Mouse (Mus musculus) forebrain, embryonic 14.5 days (tissue): Measurements from ENCODE around the gene Coq8a. TPM values are rescaled to one million over a fixed set of nuclear protein-coding genes. Genes with fewer than 3 reads are reported as not detected.

ENCODE experiments used
- ATAC-seq: fragments of 200-750 bp; cut with Nextera tagmentation; 2 replicates; pipeline ENCODE4 v1.8.0; 2017; ENCODE audit warnings: mild to moderate bottlenecking, moderate library complexity
- DNase-seq: peaks from one replicate; pipeline ENCODE4 v3.0.0-alpha.2; 2015; ENCODE audit warnings: low spot score
- H3K27ac ChIP-seq: fragments of 300-500 bp; sonication (generic); 2 replicates; pipeline ENCODE4 v1.5.1; 2014; ENCODE audit warnings: low read depth, mild to moderate bottlenecking, control low read depth, low read length, moderate library complexity
- H3K27me3 ChIP-seq: fragments of 300-500 bp; sonication (generic); replicated peaks from 2 replicates; pipeline ENCODE4 v1.6.1; 2014; ENCODE audit warnings: low read length, control low read depth, mixed read lengths; ENCODE audit not compliant: control insufficient read depth, insufficient read depth
- H3K36me3 ChIP-seq: fragments of 300-500 bp; sonication (generic); 2 replicates; pipeline ENCODE4 v1.6.1; 2014; ENCODE audit warnings: low read length, control low read depth; ENCODE audit not compliant: control insufficient read depth, insufficient read depth
- H3K4me1 ChIP-seq: fragments of 300-500 bp; sonication (generic); 2 replicates; pipeline ENCODE4 v1.6.1; 2014; ENCODE audit warnings: antibody characterized with exemption, low read length, control low read depth; ENCODE audit not compliant: control insufficient read depth, insufficient read depth
- H3K4me2 ChIP-seq: fragments of 300-500 bp; sonication (generic); 2 replicates; pipeline ENCODE4 v1.6.1; 2014; ENCODE audit warnings: mild to moderate bottlenecking, control low read depth, low read length
- H3K4me3 ChIP-seq: fragments of 300-500 bp; sonication (generic); 2 replicates; pipeline ENCODE4 v1.5.1; 2014; ENCODE audit warnings: low read depth, low read length, control low read depth
- H3K9ac ChIP-seq: fragments of 300-500 bp; sonication (generic); 2 replicates; pipeline ENCODE4 v1.6.1; 2014; ENCODE audit warnings: mild to moderate bottlenecking, low read length, control low read depth, moderate library complexity
- H3K9me3 ChIP-seq: fragments of 300-500 bp; sonication (generic); replicated peaks from 2 replicates; pipeline ENCODE4 v1.6.1; 2016; ENCODE audit warnings: low read length, control low read depth, mixed read lengths; ENCODE audit not compliant: control insufficient read depth
- WGBS: fragments of 180-500 bp; shearing (Covaris S2); extraction: QIAGEN DNeasy Blood & Tissue Kit; methylation state at CpG from one replicate; pipeline ENCODE4 v1.1.7; 2014; 5-methylcytosine and 5-hydroxymethylcytosine counted together
- polyA plus RNA-seq: library from polyadenylated mRNA; unstranded; fragments of >200 nt; fragmentation: Nextera tagmentation; extraction: Ambion mirVana; gene quantifications from 2 replicates; pipeline ENCODE4 v1.2.1, GENCODE M21; 2014

Gene Coq8a
- polyA plus RNA-seq, 1 experiment from 2014 or later: 2.0 TPM

GRCm38 (mm10) chr1:180194048-180194447 lies 5.4 kb downstream of the Coq8a start:
- Histone ChIP-seq H3K27ac (no peak overlapping the region), H3K4me1 (peaks cover 6% of the 10 kb centered on the region; the same call in 1 of the 2 replicates), H3K4me3 (no peak overlapping the region), H3K4me2 (no peak overlapping the region), H3K27me3 (0 out of 2 replicates have a peak, but pooled peaks cover 6% of the 10 kb centered on the region), H3K9me3 (no peaks in the 10 kb centered on the region), H3K36me3 (no peaks in the 10 kb centered on the region), H3K9ac (no peak overlapping the region)
- 86% methylated on average over 9 of the region's 9 CpGs for WGBS
- DNase-seq (no peak), ATAC-seq (no peak)

DNA sequence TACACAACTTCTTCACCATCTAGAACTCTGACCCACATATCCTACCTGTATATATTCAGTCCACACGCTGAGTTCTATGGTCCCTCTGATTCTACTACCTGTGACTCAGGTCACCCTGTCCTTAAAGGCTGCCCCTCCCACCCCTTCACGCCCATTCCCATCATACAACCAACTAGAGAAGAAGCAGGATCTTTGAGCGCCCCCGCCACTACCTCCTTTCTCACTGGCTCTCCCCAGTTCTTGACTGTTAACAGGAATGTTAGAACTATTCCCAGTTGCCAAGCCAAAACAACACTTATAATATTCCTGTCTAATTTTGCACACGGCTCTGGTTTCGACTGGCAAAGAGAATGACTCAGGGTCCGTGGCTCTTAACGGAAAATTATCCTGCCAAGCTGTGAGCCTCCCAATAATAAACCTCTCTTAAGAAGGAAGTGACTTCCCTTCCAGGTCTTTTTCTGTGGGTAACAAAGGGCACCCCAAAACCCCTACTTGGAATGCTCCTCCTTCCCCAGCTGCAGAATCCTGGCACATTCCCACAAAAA lies 5.9 kb downstream of the Coq8a start:
- no peaks in the 10 kb centered on the region for H3K9me3 ChIP-seq
- WGBS: 77% methylated on average over 8 of the region's 8 CpGs

GRCm38 (mm10) chr1:180192866-180193265 lies 6.5 kb downstream of the Coq8a start:
- H3K27ac ChIP-seq: no peak overlapping the region
- H3K36me3 ChIP-seq: no peaks in the 10 kb centered on the region
- no peak for ATAC-seq
- no peak overlapping the region for H3K4me3 ChIP-seq
- peaks cover 6% of the 10 kb centered on the region; the same call in 1 of the 2 replicates for H3K4me1 ChIP-seq
- H3K9ac ChIP-seq: no peak overlapping the region
- DNase-seq: no peak
- 61% methylated on average over 4 of the region's 4 CpGs for WGBS
- 0 out of 2 replicates have a peak, but pooled peaks cover 6% of the 10 kb centered on the region for H3K27me3 ChIP-seq
- no peaks in the 10 kb centered on the region for H3K9me3 ChIP-seq
- no peak overlapping the region for H3K4me2 ChIP-seq

More for the DNA sequence above, 5.9 kb downstream of the Coq8a start:
- H3K36me3 ChIP-seq: no peaks in the 10 kb centered on the region
- DNase-seq: no peak
- H3K27ac ChIP-seq: no peak overlapping the region
- H3K27me3 ChIP-seq: 0 out of 2 replicates have a peak, but pooled peaks cover 6% of the 10 kb centered on the region
- H3K4me1 ChIP-seq: peaks cover 6% of the 10 kb centered on the region; the same call in 1 of the 2 replicates
- no peak for ATAC-seq
- H3K4me3 ChIP-seq: no peak overlapping the region
- no peak overlapping the region for H3K9ac ChIP-seq
- no peak overlapping the region for H3K4me2 ChIP-seq

- Histone ChIP-seq H3K4me1 (peaks cover 6% of the 10 kb centered on the region; the same call in 1 of the 2 replicates), H3K27me3 (0 out of 2 replicates have a peak, but pooled peaks cover 6% of the 10 kb centered on the region), H3K9ac (no peak overlapping the region), H3K36me3 (no peaks in the 10 kb centered on the region), H3K9me3 (no peaks in the 10 kb centered on the region), H3K27ac (no peak overlapping the region), H3K4me2 (no peak overlapping the region), H3K4me3 (no peak overlapping the region)
- DNase-seq: no peak
- ATAC-seq: no peak
- 74% methylated on average over 7 of the region's 7 CpGs for WGBS
These were observed 7.7 kb downstream of the Coq8a start for GRCm38 (mm10) chr1:180191651-180192220.

DNA sequence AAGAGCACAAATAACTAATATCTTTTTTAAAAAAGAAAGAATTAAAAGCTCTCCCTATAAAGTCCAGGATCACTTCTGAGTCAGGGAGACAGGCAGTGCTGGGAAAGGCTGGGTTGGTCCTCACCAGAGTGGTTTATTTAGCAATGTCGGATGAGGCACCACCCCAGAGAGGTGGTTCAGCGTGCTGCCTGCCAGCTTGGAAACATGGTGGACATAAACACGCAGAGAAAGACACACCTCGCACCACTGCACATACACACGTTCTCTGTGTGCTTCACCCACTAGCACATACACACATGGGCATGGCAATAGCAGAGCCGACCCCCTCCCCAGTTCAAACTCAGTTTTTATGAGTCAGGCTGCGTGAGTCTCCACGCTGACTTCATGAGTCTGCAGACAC lies 8.3 kb downstream of the Coq8a start:
- Histone ChIP-seq H3K4me2 (no peak overlapping the region), H3K4me1 (peaks cover 4% of the 10 kb centered on the region; the same call in 1 of the 2 replicates), H3K9me3 (no peaks in the 10 kb centered on the region), H3K27me3 (0 out of 2 replicates have a peak, but pooled peaks cover 6% of the 10 kb centered on the region), H3K9ac (no peak overlapping the region), H3K27ac (no peak overlapping the region), H3K36me3 (no peaks in the 10 kb centered on the region), H3K4me3 (no peak overlapping the region)
- DNase-seq (no peak), ATAC-seq (no peak)
- WGBS: 85% methylated on average over 8 of the region's 8 CpGs

DNA sequence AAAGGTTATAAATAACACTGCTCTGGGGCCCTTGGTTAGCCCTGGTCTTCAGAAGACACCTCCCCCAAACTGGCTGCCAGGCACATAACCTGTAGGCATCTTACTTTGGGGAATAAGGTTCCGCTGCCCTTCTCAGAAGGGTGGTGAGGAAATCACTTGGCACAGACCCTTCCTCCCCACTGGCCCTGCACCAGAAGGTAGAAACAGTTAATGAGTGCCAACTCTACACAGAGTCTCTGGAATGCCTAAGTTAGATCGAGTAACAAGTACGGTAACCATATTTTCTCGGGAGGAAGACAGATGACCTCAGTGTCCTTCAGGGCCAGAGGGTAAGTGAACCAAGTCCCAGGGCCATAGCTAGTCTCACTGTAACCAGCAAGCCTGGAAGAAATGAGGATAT lies 10.5 kb downstream of the Coq8a start:
- Histone ChIP-seq H3K4me2 (no peak overlapping the region), H3K9ac (no peak overlapping the region), H3K27me3 (0 out of 2 replicates have a peak, but pooled peaks cover 3% of the 10 kb centered on the region), H3K27ac (no peak overlapping the region), H3K4me1 (no peaks in the 10 kb centered on the region), H3K9me3 (no peaks in the 10 kb centered on the region), H3K36me3 (no peaks in the 10 kb centered on the region), H3K4me3 (no peak overlapping the region)
- 95% methylated on average over 4 of the region's 4 CpGs for WGBS
- ATAC-seq (no peak), DNase-seq (no peak)

DNA sequence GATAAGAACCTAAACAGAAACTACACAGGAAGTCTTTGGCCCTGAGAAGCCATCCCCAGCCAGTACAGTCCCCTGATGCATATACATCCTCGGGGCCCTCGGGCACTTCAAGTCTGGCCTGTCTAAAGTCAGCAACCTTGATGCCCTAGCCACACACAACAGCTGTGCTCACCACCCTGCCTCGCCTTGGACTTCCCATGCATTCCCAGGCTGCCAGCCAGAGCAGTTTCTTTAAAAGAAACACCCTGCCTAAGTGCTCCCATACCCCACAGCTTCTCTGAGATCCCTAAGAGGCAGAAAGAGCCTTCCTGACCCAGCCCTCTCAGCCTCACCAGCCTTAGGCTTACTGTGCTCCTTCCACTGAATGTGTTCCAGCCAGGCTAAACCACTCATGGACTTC lies 13.0 kb downstream of the Coq8a start:
- Histone ChIP-seq H3K36me3 (no peaks in the 10 kb centered on the region), H3K27ac (no peak overlapping the region), H3K4me2 (no peak overlapping the region), H3K9me3 (no peaks in the 10 kb centered on the region), H3K4me1 (no peaks in the 10 kb centered on the region), H3K9ac (no peak overlapping the region), H3K4me3 (no peak overlapping the region), H3K27me3 (no peaks in the 10 kb centered on the region)
- 80% methylated on average over 3 of the region's 3 CpGs for WGBS
- DNase-seq: no peak
- ATAC-seq: no peak

DNA sequence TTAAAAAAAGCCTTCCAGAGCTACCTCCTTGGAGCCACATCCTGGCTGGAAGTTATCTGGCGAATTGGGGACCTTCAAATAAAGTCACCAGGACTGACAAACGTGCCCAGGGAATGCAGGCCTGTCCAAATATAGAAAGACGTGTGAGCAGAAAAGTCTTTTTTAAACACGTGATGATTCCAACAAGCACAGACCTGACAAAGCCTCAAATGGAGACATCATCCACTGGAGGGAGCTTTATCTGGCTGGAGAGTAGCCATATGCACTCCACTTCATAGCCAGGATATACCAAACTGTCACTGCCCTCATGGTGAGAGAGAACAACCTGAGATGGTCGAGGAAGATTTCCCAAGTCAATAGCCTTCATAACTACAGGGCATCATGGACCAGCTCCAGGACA lies 13.5 kb downstream of the Coq8a start:
- WGBS: 73% methylated on average over 5 of the region's 5 CpGs
- H3K9me3 ChIP-seq: no peaks in the 10 kb centered on the region
- no peak overlapping the region for H3K27ac ChIP-seq
- H3K9ac ChIP-seq: no peak overlapping the region
- H3K4me2 ChIP-seq: no peak overlapping the region
- ATAC-seq (no peak), DNase-seq (no peak)
- H3K4me1 ChIP-seq: no peaks in the 10 kb centered on the region
- H3K4me3 ChIP-seq: no peak overlapping the region
- H3K36me3 ChIP-seq: no peaks in the 10 kb centered on the region
- no peaks in the 10 kb centered on the region for H3K27me3 ChIP-seq

GRCm38 (mm10) chr1:180184768-180185167 lies 14.6 kb downstream of the Coq8a start:
- no peaks in the 10 kb centered on the region for H3K4me1 ChIP-seq
- ATAC-seq (no peak), DNase-seq (no peak)
- no peak overlapping the region for H3K4me2 ChIP-seq
- H3K36me3 ChIP-seq: no peaks in the 10 kb centered on the region
- no peak overlapping the region for H3K9ac ChIP-seq
- H3K27ac ChIP-seq: no peak overlapping the region
- H3K9me3 ChIP-seq: no peaks in the 10 kb centered on the region
- no peaks in the 10 kb centered on the region for H3K27me3 ChIP-seq
- H3K4me3 ChIP-seq: no peak overlapping the region
- 46% methylated on average over 7 of the region's 7 CpGs for WGBS
